Comparison of ENCODE assay signal across 1 mouse cellular context in the genomic region with DNA sequence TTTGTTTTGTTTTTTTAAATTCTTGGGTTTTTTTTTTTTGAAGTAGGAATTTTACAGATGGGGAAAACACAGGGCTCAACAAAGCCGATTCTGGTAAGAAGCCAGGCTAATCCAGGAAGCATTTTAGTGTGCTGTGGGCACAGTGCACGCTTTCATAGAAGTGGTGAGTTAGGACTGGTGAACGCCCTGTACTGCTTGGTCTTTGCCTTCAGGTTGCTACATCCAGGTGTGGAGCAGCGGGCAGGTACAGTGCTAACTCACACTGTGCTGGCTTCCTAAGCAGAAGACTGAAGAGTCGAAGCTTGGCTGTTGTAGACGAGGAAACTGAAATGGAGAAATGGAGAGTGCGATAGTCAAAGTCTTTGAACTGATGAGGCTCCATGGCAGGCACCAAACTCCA.
TF ChIP-seq lines count a peak whose summit lies in the region.

No protein-coding gene starts in this region.

TF ChIP-seq in CH12.LX, 34 proteins besides CTCF, POLR2A, EP300 and RAD21 (continued from another document):
- TF ChIP-seq ZNF384 (IDR thresholded peaks at IDR 0.05; ENCODE audit: low read depth, low read length) (no peak), MAFK (IDR thresholded peaks at IDR 0.05; ENCODE audit: insufficient replicate concordance, low read length) (no peak), PAX5 (IDR thresholded peaks at IDR 0.05; ENCODE audit: low read length) (no peak), RCOR1 (conservative IDR thresholded peaks at IDR 0.05; ENCODE audit: low read depth, low read length) (no peak), SMC3 (IDR thresholded peaks at IDR 0.05; ENCODE audit: low read depth, low read length) (no peak), BHLHE40 (IDR thresholded peaks at IDR 0.05; ENCODE audit: low read depth, low read length) (no peak), CHD1 (IDR thresholded peaks at IDR 0.05; ENCODE audit: low read depth, low read length) (no peak), TBP (conservative IDR thresholded peaks at IDR 0.05; ENCODE audit: low read depth, low read length) (no peak)
